Mouse (Mus musculus): ENCODE results near the gene Afmid. TPM values are rescaled to one million over a fixed set of nuclear protein-coding genes. Genes with fewer than 3 reads are reported as not detected.
"Not testable (repeated sequence)": the region's sequence is repeated elsewhere in the genome, so short reads cannot be mapped to it uniquely, and the experiment has no call there.

The Afmid gene
- polyA plus RNA-seq, 1 experiment from 2014 or later: 15.4 TPM

GRCm38 (mm10) chr11:117826916-117827315 is 1.2 kb downstream of the Afmid start:
- peak overlapping the region; percentile 77 for H3K4me2 ChIP-seq (ENCODE audit: low read depth, low read length)
- ATAC-seq (ENCODE audit: low read depth): no peak
- peaks cover 78% of the 10 kb centered on the region for H3K4me1 ChIP-seq (ENCODE audit: control insufficient read depth, low read depth, low read length)
- H3K4me3 ChIP-seq (ENCODE audit: low read depth, low read length): peak overlapping the region; percentile 78; the same call in 1 of the 2 replicates
- H3K9me3 ChIP-seq (replicated peaks; ENCODE audit: control insufficient read depth, low read length): no peaks in the 10 kb centered on the region
- H3K9ac ChIP-seq (ENCODE audit: low read depth, low read length): peak overlapping the region; percentile 0; the same call in 1 of the 2 replicates
- 62% methylated on average over 8 of the region's 8 CpGs for WGBS (ENCODE audit: insufficient replicate concordance)
- H3K27ac ChIP-seq (ENCODE audit: low read length): peak overlapping the region; percentile 91
- H3K36me3 ChIP-seq (ENCODE audit: control insufficient read depth, insufficient read depth): peaks cover 15% of the 10 kb centered on the region
- H3K27me3 ChIP-seq (ENCODE audit: control insufficient read depth, insufficient read depth, low read depth, low read length): no peaks in the 10 kb centered on the region

- ATAC-seq (ENCODE audit: low read depth): no peak
- 67% methylated on average over 3 of the region's 3 CpGs for WGBS (ENCODE audit: insufficient replicate concordance)
- H3K4me3 ChIP-seq (ENCODE audit: low read depth, low read length): no peak overlapping the region
- peaks cover 12% of the 10 kb centered on the region for H3K36me3 ChIP-seq (ENCODE audit: control insufficient read depth, insufficient read depth)
- no peaks in the 10 kb centered on the region for H3K27me3 ChIP-seq (ENCODE audit: control insufficient read depth, insufficient read depth, low read depth, low read length)
- no peaks in the 10 kb centered on the region for H3K9me3 ChIP-seq (replicated peaks; ENCODE audit: control insufficient read depth, low read length)
- peak overlapping the region; percentile 91 for H3K27ac ChIP-seq (ENCODE audit: low read length)
- peaks cover 82% of the 10 kb centered on the region for H3K4me1 ChIP-seq (ENCODE audit: control insufficient read depth, low read depth, low read length)
- H3K4me2 ChIP-seq (ENCODE audit: low read depth, low read length): peak overlapping the region; percentile 77
- peak overlapping the region; percentile 37; the same call in 1 of the 2 replicates for H3K9ac ChIP-seq (ENCODE audit: low read depth, low read length)
Measured at GRCm38 (mm10) chr11:117827386-117827785, 1.7 kb downstream of the Afmid start.

- WGBS (ENCODE audit: insufficient replicate concordance): 41% methylated on average over 18 of the region's 18 CpGs
- ATAC-seq (ENCODE audit: low read depth): no peak
- Histone ChIP-seq H3K36me3 (ENCODE audit: control insufficient read depth, insufficient read depth) (peaks cover 3% of the 10 kb centered on the region), H3K27ac (ENCODE audit: low read length) (peak overlapping the region; percentile 91), H3K9me3 (replicated peaks; ENCODE audit: control insufficient read depth, low read length) (no peaks in the 10 kb centered on the region), H3K4me1 (ENCODE audit: control insufficient read depth, low read depth, low read length) (peaks cover 77% of the 10 kb centered on the region), H3K4me2 (ENCODE audit: low read depth, low read length) (peak overlapping the region; percentile 77), H3K9ac (ENCODE audit: low read depth, low read length) (peak overlapping the region; percentile 37), H3K4me3 (ENCODE audit: low read depth, low read length) (no peak overlapping the region), H3K27me3 (ENCODE audit: control insufficient read depth, insufficient read depth, low read depth, low read length) (no peaks in the 10 kb centered on the region)
Measured at GRCm38 (mm10) chr11:117828149-117828887, 2.6 kb downstream of the Afmid start.

DNA sequence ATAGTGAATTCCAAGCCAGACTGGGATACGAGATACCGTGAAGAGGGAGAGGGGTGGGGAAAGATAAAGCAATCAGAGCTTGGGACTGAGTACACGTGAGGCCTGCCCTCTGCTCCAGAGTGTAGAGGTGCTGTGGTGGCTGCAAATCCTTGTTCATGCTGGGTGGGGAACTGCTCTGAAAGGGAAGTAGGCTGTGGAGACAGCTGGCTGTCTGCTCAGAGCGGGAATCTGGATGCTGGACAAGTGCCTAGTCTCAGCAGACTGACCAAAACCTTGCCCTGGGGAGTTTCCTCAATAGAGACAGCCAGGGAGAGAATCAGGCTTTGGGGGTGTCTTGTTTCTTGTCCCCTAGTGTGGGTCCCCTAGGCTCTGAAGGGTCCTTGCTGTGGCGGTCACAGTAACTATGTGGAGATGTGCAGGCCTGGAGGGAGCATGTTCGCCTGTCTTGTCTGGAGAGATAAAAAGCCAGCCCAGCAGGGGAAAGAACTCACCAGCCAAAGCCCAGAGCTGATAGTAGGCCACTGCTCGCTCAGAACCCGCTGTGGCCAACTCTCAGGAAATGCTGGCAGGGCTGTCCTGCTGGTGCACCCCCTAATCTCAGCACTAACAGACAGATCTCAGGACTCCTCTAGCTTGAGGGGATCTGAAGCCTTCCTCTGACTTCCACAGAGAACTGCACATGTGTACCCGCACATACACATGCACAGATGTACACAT is 3.3 kb downstream of the Afmid start:
- ATAC-seq (ENCODE audit: low read depth): peak; percentile 33
- Histone ChIP-seq H3K27ac (ENCODE audit: low read length) (peak overlapping the region; percentile 91), H3K27me3 (ENCODE audit: control insufficient read depth, insufficient read depth, low read depth, low read length) (no peaks in the 10 kb centered on the region), H3K9me3 (replicated peaks; ENCODE audit: control insufficient read depth, low read length) (no peaks in the 10 kb centered on the region), H3K9ac (ENCODE audit: low read depth, low read length) (peak overlapping the region; percentile 42; the same call in 1 of the 2 replicates), H3K4me3 (ENCODE audit: low read depth, low read length) (no peak overlapping the region; the same call in 1 of the 2 replicates), H3K4me1 (ENCODE audit: control insufficient read depth, low read depth, low read length) (peaks cover 72% of the 10 kb centered on the region), H3K4me2 (ENCODE audit: low read depth, low read length) (peak overlapping the region; percentile 77), H3K36me3 (ENCODE audit: control insufficient read depth, insufficient read depth) (no peaks in the 10 kb centered on the region)
- 11% methylated on average over 9 of the region's 9 CpGs for WGBS (ENCODE audit: insufficient replicate concordance)

- no peak overlapping the region for H3K4me3 ChIP-seq (ENCODE audit: low read depth, low read length)
- peak overlapping the region; percentile 42; the same call in 1 of the 2 replicates for H3K9ac ChIP-seq (ENCODE audit: low read depth, low read length)
- no peaks in the 10 kb centered on the region for H3K36me3 ChIP-seq (ENCODE audit: control insufficient read depth, insufficient read depth)
- H3K9me3 ChIP-seq (replicated peaks; ENCODE audit: control insufficient read depth, low read length): no peaks in the 10 kb centered on the region
- no peaks in the 10 kb centered on the region for H3K27me3 ChIP-seq (ENCODE audit: control insufficient read depth, insufficient read depth, low read depth, low read length)
- H3K27ac ChIP-seq (ENCODE audit: low read length): peak overlapping the region; percentile 91
- peaks cover 69% of the 10 kb centered on the region for H3K4me1 ChIP-seq (ENCODE audit: control insufficient read depth, low read depth, low read length)
- no peak for ATAC-seq (ENCODE audit: low read depth)
- peak overlapping the region; percentile 77; the same call in 1 of the 2 replicates for H3K4me2 ChIP-seq (ENCODE audit: low read depth, low read length)
- WGBS (ENCODE audit: insufficient replicate concordance): 65% methylated on average over 2 of the region's 2 CpGs
Measured at GRCm38 (mm10) chr11:117829671-117830215, 4.0 kb downstream of the Afmid start.

DNA sequence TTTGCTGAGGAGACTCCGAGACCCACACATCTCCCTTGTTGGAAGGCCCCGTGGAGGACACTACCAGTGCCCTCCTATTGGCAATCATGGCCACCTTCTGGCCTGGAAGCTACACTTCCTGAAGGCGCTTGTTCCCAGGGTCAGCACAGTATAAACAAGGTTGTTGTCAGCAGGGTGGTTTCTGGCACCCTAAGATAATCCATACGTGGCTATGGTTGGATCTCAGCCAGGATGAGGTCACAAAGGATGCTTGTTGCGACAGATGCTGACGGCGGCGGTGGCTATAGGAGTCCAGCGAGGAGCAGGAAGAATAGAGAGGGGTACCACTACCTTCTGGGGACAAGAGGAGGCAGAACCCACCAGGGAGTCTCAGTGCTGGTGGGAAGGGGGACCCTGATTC is 4.7 kb downstream of the Afmid start:
- H3K9ac ChIP-seq (ENCODE audit: low read depth, low read length): peak overlapping the region; percentile 17
- H3K9me3 ChIP-seq (replicated peaks; ENCODE audit: control insufficient read depth, low read length): no peaks in the 10 kb centered on the region
- no peaks in the 10 kb centered on the region for H3K36me3 ChIP-seq (ENCODE audit: control insufficient read depth, insufficient read depth)
- peak; percentile 26 for ATAC-seq (ENCODE audit: low read depth)
- H3K4me3 ChIP-seq (ENCODE audit: low read depth, low read length): no peak overlapping the region
- peak overlapping the region; percentile 91 for H3K27ac ChIP-seq (ENCODE audit: low read length)
- peak overlapping the region; percentile 10; the same call in 1 of the 2 replicates for H3K4me2 ChIP-seq (ENCODE audit: low read depth, low read length)
- no peaks in the 10 kb centered on the region for H3K27me3 ChIP-seq (ENCODE audit: control insufficient read depth, insufficient read depth, low read depth, low read length)
- WGBS (ENCODE audit: insufficient replicate concordance): 28% methylated on average over 9 of the region's 9 CpGs
- peaks cover 68% of the 10 kb centered on the region for H3K4me1 ChIP-seq (ENCODE audit: control insufficient read depth, low read depth, low read length)

DNA sequence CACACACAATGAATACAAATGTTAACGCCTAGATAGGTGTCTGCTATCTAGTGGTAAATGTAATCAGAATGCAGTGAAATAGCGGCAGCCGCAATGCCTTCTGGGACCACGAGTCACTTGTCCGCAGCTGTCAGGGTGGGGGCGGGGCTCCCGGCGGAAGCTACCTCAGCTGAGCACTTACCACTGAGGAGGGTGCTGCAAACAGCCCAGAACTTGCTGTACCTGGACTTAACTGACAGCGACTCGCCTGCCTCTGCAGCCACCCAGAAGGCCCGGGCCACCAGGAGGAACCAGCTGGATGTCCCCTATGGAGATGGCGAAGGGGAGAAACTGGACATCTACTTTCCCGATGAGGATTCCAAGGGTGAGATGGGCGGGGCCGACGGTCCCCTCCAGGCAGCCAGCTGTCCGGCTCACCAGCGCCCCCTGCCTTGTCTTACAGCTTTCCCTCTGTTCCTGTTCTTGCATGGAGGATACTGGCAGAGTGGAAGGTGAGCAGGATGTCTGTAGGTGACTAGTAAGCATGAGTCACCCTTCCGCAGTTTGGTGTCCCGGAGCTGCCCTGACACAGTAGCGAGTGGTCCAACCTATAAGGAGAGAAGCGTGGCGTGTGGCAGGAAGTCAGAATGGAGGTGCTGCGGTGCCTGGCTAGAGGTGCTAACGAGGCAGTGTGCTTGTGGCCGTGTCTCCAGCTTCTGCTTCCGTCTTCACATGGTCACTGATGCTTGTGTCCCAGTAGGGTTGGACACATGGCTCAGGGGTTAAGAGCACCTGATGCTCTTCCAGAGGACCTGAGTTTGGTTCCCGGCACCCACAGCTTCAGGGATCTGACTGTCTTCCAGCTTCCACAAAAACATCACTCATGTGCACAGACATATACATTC is 6.6 kb downstream of the Afmid start:
- no peaks in the 10 kb centered on the region for H3K27me3 ChIP-seq (ENCODE audit: control insufficient read depth, insufficient read depth, low read depth, low read length)
- peak overlapping the region; percentile 67 for H3K4me3 ChIP-seq (ENCODE audit: low read depth, low read length)
- ATAC-seq (ENCODE audit: low read depth): peak; percentile 74
- peak overlapping the region; percentile 85 for H3K4me2 ChIP-seq (ENCODE audit: low read depth, low read length)
- peaks cover 72% of the 10 kb centered on the region for H3K4me1 ChIP-seq (ENCODE audit: control insufficient read depth, low read depth, low read length)
- peak overlapping the region; percentile 66 for H3K9ac ChIP-seq (ENCODE audit: low read depth, low read length)
- no peaks in the 10 kb centered on the region for H3K9me3 ChIP-seq (replicated peaks; ENCODE audit: control insufficient read depth, low read length)
- H3K36me3 ChIP-seq (ENCODE audit: control insufficient read depth, insufficient read depth): no peaks in the 10 kb centered on the region
- 11% methylated on average over 28 of the region's 28 CpGs for WGBS (ENCODE audit: insufficient replicate concordance)
- H3K27ac ChIP-seq (ENCODE audit: low read length): peak overlapping the region; percentile 91

DNA sequence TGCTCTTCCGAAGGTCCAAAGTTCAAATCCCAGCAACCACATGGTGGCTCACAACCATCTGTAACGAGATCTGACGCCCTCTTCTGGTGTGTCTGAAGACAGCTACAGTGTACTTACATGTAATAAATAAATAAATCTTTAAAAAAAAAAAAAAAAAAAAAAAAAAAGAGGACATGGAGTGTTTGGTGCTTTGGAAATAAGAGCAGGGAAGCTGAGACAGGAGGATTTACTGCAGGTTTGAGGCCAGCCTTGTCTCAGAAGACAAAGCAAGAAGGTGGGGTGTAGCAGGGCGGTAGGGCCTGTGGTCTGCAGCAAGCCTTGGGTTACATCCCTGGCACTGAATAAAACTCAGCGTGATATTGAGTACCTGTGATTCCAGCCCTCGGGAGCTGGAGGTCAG is 7.8 kb downstream of the Afmid start:
- 87% methylated on average over 4 of the region's 6 CpGs for WGBS (ENCODE audit: insufficient replicate concordance)
- H3K4me3 ChIP-seq (ENCODE audit: low read depth, low read length); H3K4me2 ChIP-seq (ENCODE audit: low read depth, low read length); H3K27me3 ChIP-seq (ENCODE audit: control insufficient read depth, insufficient read depth, low read depth, low read length); H3K36me3 ChIP-seq (ENCODE audit: control insufficient read depth, insufficient read depth); H3K9ac ChIP-seq (ENCODE audit: low read depth, low read length); H3K9me3 ChIP-seq (replicated peaks; ENCODE audit: control insufficient read depth, low read length); ATAC-seq (ENCODE audit: low read depth): not testable (repeated sequence)
- Histone ChIP-seq H3K4me1 (ENCODE audit: control insufficient read depth, low read depth, low read length) (peaks cover 71% of the 10 kb centered on the region), H3K27ac (ENCODE audit: low read length) (peak overlapping the region; percentile 59)
